Mouse (Mus musculus) embryo, embryonic 11 days (tissue): ENCODE results near the gene Ago4.
"Not testable (repeated sequence)": the region's sequence is repeated elsewhere in the genome, so short reads cannot be mapped to it uniquely, and the experiment has no call there.

Experiments used
- DNase-seq: peaks from one replicate; pipeline ENCODE4 v3.0.0-alpha.2; 2015

Ago4 gene

GRCm38 (mm10) chr4:126532827-126533728 is at the start of gene Ago4:
TSS of gene Ago4 (minus strand) at chr4:126533472.
- DNase-seq = peak; percentile 93

GRCm38 (mm10) chr4:126579077-126579476 is 45.8 kb upstream of the Ago4 start:
- DNase-seq = no peak

GRCm38 (mm10) chr4:126577920-126578319 is 44.6 kb upstream of the Ago4 start:
- DNase-seq = no peak

- no peak for DNase-seq
These were observed 43.0 kb upstream of the Ago4 start for GRCm38 (mm10) chr4:126576281-126576680.

GRCm38 (mm10) chr4:126569783-126570182 is 36.5 kb upstream of the Ago4 start:
- no peak for DNase-seq

- no peak for DNase-seq
These were observed 34.0 kb upstream of the Ago4 start for GRCm38 (mm10) chr4:126567243-126567642.

- DNase-seq = no peak
These were observed 30.5 kb upstream of the Ago4 start for GRCm38 (mm10) chr4:126563798-126564197.

GRCm38 (mm10) chr4:126556809-126557711 is 23.8 kb upstream of the Ago4 start, which contains the start of gene Clspn:
TSS of gene Clspn (plus strand) at chr4:126556935.
- peak; percentile 96 for DNase-seq

GRCm38 (mm10) chr4:126554462-126554861 is 21.2 kb upstream of the Ago4 start:
- peak; percentile 76 for DNase-seq

GRCm38 (mm10) chr4:126553685-126554084 is 20.4 kb upstream of the Ago4 start:
- DNase-seq = no peak

GRCm38 (mm10) chr4:126553105-126553504 is 19.8 kb upstream of the Ago4 start:
- DNase-seq = no peak

GRCm38 (mm10) chr4:126552136-126552535 is 18.9 kb upstream of the Ago4 start:
- no peak for DNase-seq

GRCm38 (mm10) chr4:126546183-126546582 is 12.9 kb upstream of the Ago4 start:
- DNase-seq = no peak

GRCm38 (mm10) chr4:126545703-126546102 is 12.4 kb upstream of the Ago4 start:
- DNase-seq = no peak

- no peak for DNase-seq
These were observed 11.7 kb upstream of the Ago4 start for GRCm38 (mm10) chr4:126545016-126545415.

GRCm38 (mm10) chr4:126542838-126543237 is 9.6 kb upstream of the Ago4 start:
- no peak for DNase-seq

GRCm38 (mm10) chr4:126540487-126541071 is 7.3 kb upstream of the Ago4 start:
- no peak for DNase-seq

GRCm38 (mm10) chr4:126536865-126537264 is 3.6 kb upstream of the Ago4 start:
- no peak for DNase-seq

- DNase-seq = not testable (repeated sequence)
These were observed 2.4 kb upstream of the Ago4 start for GRCm38 (mm10) chr4:126535631-126536030.

- no peak for DNase-seq
These were observed 428 bp upstream of the Ago4 start for GRCm38 (mm10) chr4:126533729-126534070.

- no peak for DNase-seq
These were observed 980 bp downstream of the Ago4 start for GRCm38 (mm10) chr4:126532292-126532691.

- DNase-seq = no peak
These were observed 6.4 kb downstream of the Ago4 start for GRCm38 (mm10) chr4:126526828-126527227.

- DNase-seq = no peak
These were observed 7.1 kb downstream of the Ago4 start for GRCm38 (mm10) chr4:126526164-126526563.
